Mouse (Mus musculus) spleen, adult 12 weeks (tissue): ENCODE measurements at regions not wholly inside any gene's neighbourhood (a gene's known extent, or its start where the extent isn't known, plus 50 kb on each side); places are given as distances from the start of the nearest gene placed in this dataset.

Experiments used
- DNase-seq: peaks from one replicate; pipeline ENCODE4 v3.0.0; 2022; ENCODE audit warnings: low spot score

- DNase-seq, result no peak
Observed at GRCm38 (mm10) chr10:117461791-117462516, 82.1 kb upstream of the Cpsf6 start.

GRCm38 (mm10) chr10:117461261-117461660 lies 81.4 kb upstream of the Cpsf6 start:
- no peak for DNase-seq

- no peak for DNase-seq
Observed at GRCm38 (mm10) chr10:117460366-117460730, 80.5 kb upstream of the Cpsf6 start.

GRCm38 (mm10) chr10:117459651-117460365 lies 80.0 kb upstream of the Cpsf6 start:
- DNase-seq, result no peak

GRCm38 (mm10) chr10:117459041-117459475 lies 79.2 kb upstream of the Cpsf6 start:
- no peak for DNase-seq

- no peak for DNase-seq
Observed at GRCm38 (mm10) chr10:117458271-117459040, 78.6 kb upstream of the Cpsf6 start.

- no peak for DNase-seq
Observed at GRCm38 (mm10) chr10:117457701-117457950, 77.8 kb upstream of the Cpsf6 start.

- no peak for DNase-seq
Observed at GRCm38 (mm10) chr10:117456904-117457700, 77.3 kb upstream of the Cpsf6 start.

GRCm38 (mm10) chr10:117456427-117456826 lies 76.6 kb upstream of the Cpsf6 start:
- no peak for DNase-seq

- peak; percentile 24 for DNase-seq
Observed at GRCm38 (mm10) chr10:117455595-117456302, 75.9 kb upstream of the Cpsf6 start.

GRCm38 (mm10) chr10:117454711-117455591 lies 75.1 kb upstream of the Cpsf6 start:
- DNase-seq, result no peak

- DNase-seq, result no peak
Observed at GRCm38 (mm10) chr10:117454171-117454500, 74.3 kb upstream of the Cpsf6 start.

GRCm38 (mm10) chr10:117453406-117454170 lies 73.8 kb upstream of the Cpsf6 start:
- no peak for DNase-seq

- DNase-seq, result no peak
Observed at GRCm38 (mm10) chr10:117452190-117452950, 72.6 kb upstream of the Cpsf6 start.

GRCm38 (mm10) chr10:117451396-117452185 lies 71.8 kb upstream of the Cpsf6 start:
- no peak for DNase-seq

GRCm38 (mm10) chr10:117450631-117451030 lies 70.8 kb upstream of the Cpsf6 start:
- no peak for DNase-seq

GRCm38 (mm10) chr10:117450240-117450569 lies 70.4 kb upstream of the Cpsf6 start:
- no peak for DNase-seq

GRCm38 (mm10) chr10:117449416-117450239 lies 69.8 kb upstream of the Cpsf6 start:
- DNase-seq, result no peak
